ENCODE assay signal across 8 mouse cellular contexts in the genomic region with DNA sequence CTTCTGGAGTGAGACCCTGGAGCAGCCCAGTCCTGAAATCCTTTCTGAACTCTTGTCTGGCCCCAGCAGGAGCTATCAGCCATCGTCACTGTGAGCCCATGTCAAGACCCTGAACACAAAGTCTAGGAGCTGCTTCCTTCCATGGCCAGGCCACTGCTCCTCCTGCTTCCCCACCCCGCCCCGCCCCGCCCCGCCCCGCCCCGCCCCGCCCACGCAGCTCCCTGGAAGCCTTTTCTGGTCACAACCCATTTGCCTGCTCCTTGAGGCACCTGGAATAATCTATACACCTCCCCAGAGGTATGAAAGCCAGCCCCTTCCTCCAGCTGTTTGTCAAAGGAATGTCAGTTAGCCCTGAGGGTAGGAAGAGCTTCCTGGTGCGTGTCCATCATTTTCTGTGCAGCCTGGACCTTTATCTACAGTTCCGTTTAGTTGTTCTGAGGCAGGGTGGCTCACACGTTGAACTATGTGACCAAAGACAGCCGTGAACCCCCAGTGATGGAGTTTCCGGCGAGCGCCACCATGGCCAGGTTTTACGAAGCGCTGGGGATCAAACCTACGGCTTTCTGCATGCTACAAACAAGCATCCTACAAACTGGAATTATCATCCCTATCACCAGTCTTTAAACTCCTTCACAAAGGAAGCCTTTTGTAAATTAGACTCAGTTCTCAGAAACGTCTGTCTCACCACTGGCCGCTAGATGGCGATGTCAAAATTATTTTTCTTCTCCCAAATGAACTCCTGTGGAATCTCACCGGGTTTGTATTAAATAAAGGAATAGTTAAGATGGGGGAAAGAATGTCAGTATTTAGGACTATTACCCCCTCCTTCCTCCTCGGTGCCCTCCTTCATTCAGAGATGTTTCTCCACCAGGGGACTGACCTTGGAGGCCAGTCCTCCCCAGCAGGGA. TPM values are rescaled to one million over a fixed set of nuclear protein-coding genes. Genes with fewer than 3 reads are reported as not detected.
A peak's percentile ranks its signal among the peaks of the same experiment; 100 is the strongest.
DNase-seq lines count a peak whose midpoint lies in the region; ATAC-seq and TF ChIP-seq lines count a peak whose summit lies in the region.
"Not testable (repeated sequence)": the region's sequence is repeated elsewhere in the genome, so short reads cannot be mapped to it uniquely, and the experiment has no call there.

No protein-coding gene starts in this region.

- not testable (repeated sequence) for H3K9me3 ChIP-seq in heart, embryonic 15.5 days (replicated peaks); limb, embryonic 13.5 days; megakaryocyte, embryonic 14.5 days; neural tube, embryonic 15.5 days (replicated peaks)

- not testable (repeated sequence) for H3K9ac ChIP-seq in heart, embryonic 15.5 days; limb, embryonic 13.5 days; neural tube, embryonic 15.5 days (replicated peaks)

- ATAC-seq in heart, embryonic 15.5 days (replicated peaks; ENCODE audit: insufficient number of reproducible peaks, insufficient read depth, low FRiP score, low read depth); limb, embryonic 13.5 days (ENCODE audit: low FRiP score, low read depth); neural tube, embryonic 15.5 days (ENCODE audit: low FRiP score): not testable (repeated sequence)

- not testable (repeated sequence) for H3K27ac ChIP-seq in heart, embryonic 15.5 days; kidney, adult 2 months (ENCODE audit: insufficient read depth, low read depth, low read length); limb, embryonic 13.5 days; neural tube, embryonic 15.5 days (replicated peaks)

- not testable (repeated sequence) for H3K36me3 ChIP-seq in heart, embryonic 15.5 days; kidney, adult 2 months (ENCODE audit: control insufficient read depth, insufficient read depth, low read length); limb, embryonic 13.5 days; megakaryocyte, embryonic 14.5 days (replicated peaks; ENCODE audit: low read length); neural tube, embryonic 15.5 days

- not testable (repeated sequence) for H3K27me3 ChIP-seq in heart, embryonic 15.5 days; kidney, adult 2 months (replicated peaks; ENCODE audit: control insufficient read depth, insufficient read depth, low read length); limb, embryonic 13.5 days; megakaryocyte, embryonic 14.5 days (replicated peaks); neural tube, embryonic 15.5 days (replicated peaks)

- peak overlapping the region; percentile 51 for H3K4me2 ChIP-seq in heart, embryonic 15.5 days
- peak overlapping the region; percentile 54 for H3K4me2 ChIP-seq in limb, embryonic 13.5 days (replicated peaks)
- peak overlapping the region; percentile 36 for H3K4me2 ChIP-seq in neural tube, embryonic 15.5 days

- peak; percentile 31; the same call in 1 of the 2 replicates for TF ChIP-seq CTCF in brain, embryonic 14.5 days (IDR thresholded peaks at IDR 0.05; ENCODE audit: borderline replicate concordance, extremely low read depth, insufficient read depth, insufficient read length)
- TF ChIP-seq CTCF in kidney, adult 2 months (conservative IDR thresholded peaks at IDR 0.05; ENCODE audit: insufficient read depth, insufficient read length, low read depth, low read length): not testable (repeated sequence)

- H3K4me1 ChIP-seq in heart, embryonic 15.5 days (replicated peaks); kidney, adult 2 months (ENCODE audit: control insufficient read depth, insufficient read depth, low read length); limb, embryonic 13.5 days; neural tube, embryonic 15.5 days: not testable (repeated sequence)
- peaks cover 29% of the 10 kb centered on the region for H3K4me1 ChIP-seq in megakaryocyte, embryonic 14.5 days

- 4% methylated on average over 24 of the region's 24 CpGs for WGBS in heart, embryonic 15.5 days
- 11% methylated on average over 18 of the region's 24 CpGs for WGBS in kidney, adult 2 months
- WGBS in limb, embryonic 13.5 days: 11% methylated on average over 24 of the region's 24 CpGs
- 13% methylated on average over 24 of the region's 24 CpGs for WGBS in neural tube, embryonic 15.5 days

- H3K4me3 ChIP-seq in heart, embryonic 15.5 days: peak overlapping the region; percentile 25
- not testable (repeated sequence) for H3K4me3 ChIP-seq in kidney, adult 2 months (ENCODE audit: insufficient read depth, low read depth, low read length); neural tube, embryonic 15.5 days (replicated peaks)
- H3K4me3 ChIP-seq in limb, embryonic 13.5 days: peak overlapping the region; percentile 23
- H3K4me3 ChIP-seq in megakaryocyte, embryonic 14.5 days (replicated peaks): peak overlapping the region; percentile 86

- not testable (repeated sequence) for TF ChIP-seq POLR2A in brain, embryonic 14.5 days (IDR thresholded peaks at IDR 0.05; ENCODE audit: borderline replicate concordance, extremely low read depth, insufficient read depth, insufficient read length, poor library complexity, severe bottlenecking); kidney, adult 2 months (IDR thresholded peaks at IDR 0.05; ENCODE audit: low read depth, low read length)

- peak; percentile 76 for DNase-seq in 3T3-L1 (ENCODE audit: low read depth, low spot score)
- peak; percentile 66 for DNase-seq in brain, embryonic 14.5 days (ENCODE audit: low read depth)
- peak; percentile 8 for DNase-seq in fibroblast of lung, adult 2 months (ENCODE audit: low read depth)
- peak; percentile 25 for DNase-seq in kidney, adult 2 months

RNA-seq across cellular contexts. Expression of gene Cdh5, which starts 10.2 kb away (rescaled TPM):
- 18.2 and 34.6 TPM in 2 replicates for polyA plus RNA-seq in brain, embryonic 14.5 days (2012; rRNA removed)
- 45.9 and 54.5 TPM in 2 replicates for polyA plus RNA-seq in heart, embryonic 15.5 days (2015; fragmentation: Nextera tagmentation; extraction: Ambion mirVana)
- polyA plus RNA-seq in kidney, adult 2 months (2012; rRNA removed): 45.1 and 48.5 TPM in 2 replicates
- 25.5 and 26.4 TPM in 2 replicates for polyA plus RNA-seq in limb, embryonic 13.5 days (2015; fragmentation: Nextera tagmentation; extraction: Ambion mirVana)
- polyA plus RNA-seq in megakaryocyte, embryonic 14.5 days (2012; ENCODE audit: insufficient read depth, low replicate concordance): 0.41 TPM in 2 replicates
- polyA plus RNA-seq in neural tube, embryonic 15.5 days (2015; fragmentation: Nextera tagmentation; extraction: Ambion mirVana): 12.5 and 17.7 TPM in 2 replicates

Comparison
In these comparisons a context has a peak if more than half of its experiments do, and no peak if none do; other contexts are left out.
1. DNase-seq: peak in every context shown above with its lines; median percentile 76 in 3T3-L1; 66 in brain, embryonic 14.5 days; 25 in kidney, adult 2 months; 8 in fibroblast of lung, adult 2 months.